Mouse (Mus musculus): ENCODE measurements around the gene Ascl1.

GRCm38 (mm10) chr10:87493576-87493975 lies at the start of gene Ascl1:
- TF ChIP-seq POLR2A (IDR thresholded peaks at IDR 0.05; ENCODE audit: insufficient read depth, low read length) (no peak), CTCF (IDR thresholded peaks at IDR 0.05; ENCODE audit: low read depth, low read length) (no peak), EP300 (IDR thresholded peaks at IDR 0.05; ENCODE audit: insufficient read depth, low read depth, low read length) (no peak)
